Mouse (Mus musculus): ENCODE results near the gene Dazap1. TPM values are rescaled to one million over a fixed set of nuclear protein-coding genes. Genes with fewer than 3 reads are reported as not detected.
A peak's percentile ranks its signal among the peaks of the same experiment; 100 is the strongest.

The Dazap1 gene
- polyA plus RNA-seq, 1 experiment from 2014 or later, result 43.7 TPM

GRCm38 (mm10) chr10:80298571-80299281 is 37.4 kb downstream of the Dazap1 start:
- peak overlapping the region; percentile 93 for H3K9ac ChIP-seq (ENCODE audit: low read depth, low read length)
- H3K36me3 ChIP-seq (ENCODE audit: control insufficient read depth, insufficient read depth, low read length), result peaks cover 14% of the 10 kb centered on the region
- peaks cover 55% of the 10 kb centered on the region for H3K4me1 ChIP-seq (ENCODE audit: control insufficient read depth, insufficient read depth, low read length)
- peak overlapping the region; percentile 95 for H3K4me2 ChIP-seq (ENCODE audit: low read length)
- H3K4me3 ChIP-seq (ENCODE audit: low read depth, low read length), result peak overlapping the region; percentile 69
- H3K27me3 ChIP-seq (ENCODE audit: control insufficient read depth, insufficient read depth, low read depth, low read length), result no peaks in the 10 kb centered on the region
- H3K9me3 ChIP-seq (replicated peaks; ENCODE audit: control insufficient read depth, low read length, poor library complexity, severe bottlenecking), result no peaks in the 10 kb centered on the region
- 1% methylated on average over 25 of the region's 26 CpGs for WGBS
- peak overlapping the region; percentile 99 for H3K27ac ChIP-seq (ENCODE audit: low read length)
- ATAC-seq, result peak; percentile 79

DNA sequence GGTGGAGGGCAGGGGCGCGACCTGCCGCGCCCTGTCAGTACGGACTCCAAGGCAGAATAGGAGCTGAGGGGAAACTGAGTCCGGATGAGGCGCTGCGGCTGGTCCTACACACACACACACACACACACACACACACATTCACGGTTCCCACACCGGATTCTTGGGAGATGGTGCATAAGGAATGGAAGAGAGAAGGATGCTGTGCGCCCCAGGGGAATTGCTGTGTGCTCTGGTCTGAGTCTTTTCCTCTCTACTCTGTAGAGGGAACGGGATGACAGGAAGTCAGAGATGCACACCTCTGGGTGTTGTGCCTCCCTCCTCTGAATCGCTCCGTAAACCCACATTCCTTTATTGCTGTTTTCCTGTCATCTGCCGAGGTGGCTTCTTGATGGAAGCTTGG is 38.0 kb downstream of the Dazap1 start:
- Histone ChIP-seq H3K27me3 (ENCODE audit: control insufficient read depth, insufficient read depth, low read depth, low read length) (no peaks in the 10 kb centered on the region), H3K27ac (ENCODE audit: low read length) (peak overlapping the region; percentile 99), H3K4me1 (ENCODE audit: control insufficient read depth, insufficient read depth, low read length) (peaks cover 59% of the 10 kb centered on the region), H3K9ac (ENCODE audit: low read depth, low read length) (peak overlapping the region; percentile 93), H3K9me3 (replicated peaks; ENCODE audit: control insufficient read depth, low read length, poor library complexity, severe bottlenecking) (no peaks in the 10 kb centered on the region), H3K4me2 (ENCODE audit: low read length) (peak overlapping the region; percentile 95), H3K4me3 (ENCODE audit: low read depth, low read length) (peak overlapping the region; percentile 69), H3K36me3 (ENCODE audit: control insufficient read depth, insufficient read depth, low read length) (peaks cover 11% of the 10 kb centered on the region)
- 4% methylated on average over 15 of the region's 15 CpGs for WGBS
- ATAC-seq, result no peak

GRCm38 (mm10) chr10:80299824-80300223 is 38.5 kb downstream of the Dazap1 start:
- Histone ChIP-seq H3K27me3 (ENCODE audit: control insufficient read depth, insufficient read depth, low read depth, low read length) (no peaks in the 10 kb centered on the region), H3K36me3 (ENCODE audit: control insufficient read depth, insufficient read depth, low read length) (peaks cover 10% of the 10 kb centered on the region), H3K9me3 (replicated peaks; ENCODE audit: control insufficient read depth, low read length, poor library complexity, severe bottlenecking) (no peaks in the 10 kb centered on the region), H3K27ac (ENCODE audit: low read length) (peak overlapping the region; percentile 99), H3K4me1 (ENCODE audit: control insufficient read depth, insufficient read depth, low read length) (peaks cover 64% of the 10 kb centered on the region), H3K4me2 (ENCODE audit: low read length) (peak overlapping the region; percentile 95), H3K9ac (ENCODE audit: low read depth, low read length) (peak overlapping the region; percentile 93), H3K4me3 (ENCODE audit: low read depth, low read length) (peak overlapping the region; percentile 69)
- ATAC-seq, result no peak
- WGBS, result 23% methylated on average over 10 of the region's 10 CpGs

DNA sequence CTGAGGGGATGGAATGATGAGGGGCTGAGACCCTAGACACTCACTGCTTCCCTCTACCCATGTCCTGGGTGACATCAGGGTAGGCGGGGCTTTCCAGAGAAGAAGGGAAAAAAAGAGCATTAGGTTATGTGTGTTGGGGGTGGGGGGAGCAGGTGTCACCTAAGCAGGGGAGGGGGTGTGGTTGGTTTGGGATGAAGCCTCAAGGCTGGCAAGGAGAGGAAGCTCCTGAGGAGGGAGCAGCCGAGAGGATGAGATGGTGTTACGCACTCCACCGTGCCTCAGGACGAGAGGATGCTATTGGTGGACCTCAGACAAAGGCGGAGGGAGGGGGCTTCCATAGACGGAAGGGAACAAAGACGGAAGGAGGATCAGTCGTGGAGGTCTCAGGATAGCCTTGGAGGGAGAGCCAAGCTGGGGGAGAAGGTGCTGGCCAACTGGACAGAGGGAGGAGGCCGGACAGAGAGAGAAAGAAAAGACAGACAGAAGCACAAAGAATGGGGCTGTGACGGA is 39.4 kb downstream of the Dazap1 start:
- WGBS, result 7% methylated on average over 11 of the region's 11 CpGs

DNA sequence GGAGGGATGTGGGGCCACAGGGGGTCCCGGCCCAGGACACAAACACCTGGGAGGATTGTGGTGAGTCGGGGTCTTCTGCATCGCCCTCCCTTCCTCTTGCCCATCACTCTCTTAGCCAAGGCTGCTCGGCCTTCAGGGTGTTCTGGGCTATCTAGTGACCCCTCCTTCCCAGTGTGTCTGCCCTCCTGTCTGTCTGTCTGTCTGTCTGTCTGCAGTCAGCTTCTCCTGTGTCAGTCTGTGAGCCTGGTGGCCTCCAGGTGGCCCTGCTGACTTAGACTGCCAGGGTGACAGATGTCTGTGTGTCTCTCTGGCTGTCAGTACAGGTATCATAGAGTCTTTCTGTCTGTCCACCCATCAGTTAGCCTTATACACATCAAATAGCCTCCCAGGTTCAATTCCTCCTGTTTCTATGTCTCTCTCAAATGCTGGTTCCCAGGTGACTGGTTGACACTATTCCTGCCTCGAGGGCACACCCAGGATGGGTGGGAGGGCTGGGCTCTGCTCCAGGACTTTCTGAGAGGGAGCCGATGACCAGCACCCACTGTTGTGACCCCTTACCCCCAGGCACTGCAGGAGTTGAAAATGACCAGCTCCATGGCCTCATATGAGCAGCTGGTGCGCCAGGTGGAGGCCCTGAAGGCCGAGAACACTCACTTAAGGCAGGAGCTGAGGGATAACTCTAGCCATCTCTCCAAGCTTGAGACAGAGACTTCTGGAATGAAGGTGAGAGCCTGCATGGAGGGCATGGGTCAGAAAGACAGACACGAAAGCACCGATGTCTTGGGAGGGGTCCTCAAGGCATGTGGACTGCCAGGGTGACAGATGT is 40.2 kb downstream of the Dazap1 start:
- Histone ChIP-seq H3K4me2 (ENCODE audit: low read length) (peak overlapping the region; percentile 95), H3K9me3 (replicated peaks; ENCODE audit: control insufficient read depth, low read length, poor library complexity, severe bottlenecking) (no peaks in the 10 kb centered on the region), H3K27ac (ENCODE audit: low read length) (peak overlapping the region; percentile 99), H3K27me3 (ENCODE audit: control insufficient read depth, insufficient read depth, low read depth, low read length) (no peaks in the 10 kb centered on the region), H3K36me3 (ENCODE audit: control insufficient read depth, insufficient read depth, low read length) (peaks cover 25% of the 10 kb centered on the region), H3K9ac (ENCODE audit: low read depth, low read length) (peak overlapping the region; percentile 93), H3K4me1 (ENCODE audit: control insufficient read depth, insufficient read depth, low read length) (peaks cover 58% of the 10 kb centered on the region), H3K4me3 (ENCODE audit: low read depth, low read length) (peak overlapping the region; percentile 69)
- no peak for ATAC-seq
- WGBS, result 51% methylated on average over 10 of the region's 10 CpGs

More for the DNA sequence above, 39.4 kb downstream of the Dazap1 start:
- Histone ChIP-seq H3K9ac (ENCODE audit: low read depth, low read length) (peak overlapping the region; percentile 93), H3K4me1 (ENCODE audit: control insufficient read depth, insufficient read depth, low read length) (peaks cover 59% of the 10 kb centered on the region), H3K9me3 (replicated peaks; ENCODE audit: control insufficient read depth, low read length, poor library complexity, severe bottlenecking) (no peaks in the 10 kb centered on the region), H3K27ac (ENCODE audit: low read length) (peak overlapping the region; percentile 99), H3K27me3 (ENCODE audit: control insufficient read depth, insufficient read depth, low read depth, low read length) (no peaks in the 10 kb centered on the region), H3K36me3 (ENCODE audit: control insufficient read depth, insufficient read depth, low read length) (peaks cover 19% of the 10 kb centered on the region), H3K4me2 (ENCODE audit: low read length) (peak overlapping the region; percentile 95), H3K4me3 (ENCODE audit: low read depth, low read length) (peak overlapping the region; percentile 69)
- ATAC-seq, result peak; percentile 82

GRCm38 (mm10) chr10:80302082-80302355 is 40.7 kb downstream of the Dazap1 start:
- Histone ChIP-seq H3K27ac (ENCODE audit: low read length) (peak overlapping the region; percentile 99), H3K4me1 (ENCODE audit: control insufficient read depth, insufficient read depth, low read length) (peaks cover 52% of the 10 kb centered on the region), H3K9me3 (replicated peaks; ENCODE audit: control insufficient read depth, low read length, poor library complexity, severe bottlenecking) (no peaks in the 10 kb centered on the region), H3K4me2 (ENCODE audit: low read length) (peak overlapping the region; percentile 95), H3K36me3 (ENCODE audit: control insufficient read depth, insufficient read depth, low read length) (peaks cover 30% of the 10 kb centered on the region), H3K4me3 (ENCODE audit: low read depth, low read length) (peak overlapping the region; percentile 69), H3K27me3 (ENCODE audit: control insufficient read depth, insufficient read depth, low read depth, low read length) (no peaks in the 10 kb centered on the region), H3K9ac (ENCODE audit: low read depth, low read length) (peak overlapping the region; percentile 93)
- ATAC-seq, result no peak
- 51% methylated on average over 5 of the region's 5 CpGs for WGBS

GRCm38 (mm10) chr10:80302471-80302881 is 41.2 kb downstream of the Dazap1 start:
- peak overlapping the region; percentile 69 for H3K4me3 ChIP-seq (ENCODE audit: low read depth, low read length)
- no peaks in the 10 kb centered on the region for H3K9me3 ChIP-seq (replicated peaks; ENCODE audit: control insufficient read depth, low read length, poor library complexity, severe bottlenecking)
- H3K4me2 ChIP-seq (ENCODE audit: low read length), result peak overlapping the region; percentile 95
- H3K4me1 ChIP-seq (ENCODE audit: control insufficient read depth, insufficient read depth, low read length), result peaks cover 49% of the 10 kb centered on the region
- 10% methylated on average over 9 of the region's 9 CpGs for WGBS
- H3K27me3 ChIP-seq (ENCODE audit: control insufficient read depth, insufficient read depth, low read depth, low read length), result no peaks in the 10 kb centered on the region
- peaks cover 35% of the 10 kb centered on the region for H3K36me3 ChIP-seq (ENCODE audit: control insufficient read depth, insufficient read depth, low read length)
- peak overlapping the region; percentile 99 for H3K27ac ChIP-seq (ENCODE audit: low read length)
- ATAC-seq, result no peak
- peak overlapping the region; percentile 93 for H3K9ac ChIP-seq (ENCODE audit: low read depth, low read length)

DNA sequence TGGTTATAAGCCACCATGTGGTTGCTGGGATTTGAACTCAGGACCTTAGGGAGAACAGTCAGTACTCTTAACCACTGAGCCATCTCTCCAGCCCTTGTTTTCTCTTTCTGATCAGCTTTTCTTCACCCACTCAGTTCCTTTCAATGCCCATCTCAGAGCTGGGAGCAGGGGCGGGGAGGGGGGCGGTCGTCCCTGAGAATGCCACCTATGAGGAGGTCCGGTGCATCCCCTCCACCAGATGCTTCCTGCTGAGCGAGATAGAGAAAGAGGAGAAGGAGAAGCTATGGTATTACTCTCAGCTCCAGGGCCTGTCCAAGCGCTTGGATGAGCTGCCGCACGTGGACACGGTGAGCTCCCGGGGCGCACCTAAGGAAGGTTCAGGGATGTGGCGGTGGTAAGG is 43.2 kb downstream of the Dazap1 start:
- ATAC-seq, result no peak
- Histone ChIP-seq H3K36me3 (ENCODE audit: control insufficient read depth, insufficient read depth, low read length) (peaks cover 53% of the 10 kb centered on the region), H3K9me3 (replicated peaks; ENCODE audit: control insufficient read depth, low read length, poor library complexity, severe bottlenecking) (no peaks in the 10 kb centered on the region), H3K9ac (ENCODE audit: low read depth, low read length) (peak overlapping the region; percentile 32; the same call in 1 of the 2 replicates), H3K27me3 (ENCODE audit: control insufficient read depth, insufficient read depth, low read depth, low read length) (no peaks in the 10 kb centered on the region), H3K27ac (ENCODE audit: low read length) (no peak overlapping the region), H3K4me1 (ENCODE audit: control insufficient read depth, insufficient read depth, low read length) (peaks cover 37% of the 10 kb centered on the region), H3K4me2 (ENCODE audit: low read length) (peak overlapping the region; percentile 20; the same call in 1 of the 2 replicates), H3K4me3 (ENCODE audit: low read depth, low read length) (no peak overlapping the region)
- 46% methylated on average over 12 of the region's 12 CpGs for WGBS

GRCm38 (mm10) chr10:80304862-80305261 is 43.6 kb downstream of the Dazap1 start:
- Histone ChIP-seq H3K9me3 (replicated peaks; ENCODE audit: control insufficient read depth, low read length, poor library complexity, severe bottlenecking) (no peaks in the 10 kb centered on the region), H3K4me3 (ENCODE audit: low read depth, low read length) (no peak overlapping the region), H3K27me3 (ENCODE audit: control insufficient read depth, insufficient read depth, low read depth, low read length) (no peaks in the 10 kb centered on the region), H3K27ac (ENCODE audit: low read length) (no peak overlapping the region), H3K4me1 (ENCODE audit: control insufficient read depth, insufficient read depth, low read length) (peaks cover 37% of the 10 kb centered on the region), H3K9ac (ENCODE audit: low read depth, low read length) (no peak overlapping the region; the same call in 1 of the 2 replicates), H3K36me3 (ENCODE audit: control insufficient read depth, insufficient read depth, low read length) (peaks cover 54% of the 10 kb centered on the region), H3K4me2 (ENCODE audit: low read length) (peak overlapping the region; percentile 20; the same call in 1 of the 2 replicates)
- ATAC-seq, result no peak
- WGBS, result 35% methylated on average over 25 of the region's 25 CpGs

Measured in midbrain, embryonic 16.5 days (tissue).